In the genomic region with DNA sequence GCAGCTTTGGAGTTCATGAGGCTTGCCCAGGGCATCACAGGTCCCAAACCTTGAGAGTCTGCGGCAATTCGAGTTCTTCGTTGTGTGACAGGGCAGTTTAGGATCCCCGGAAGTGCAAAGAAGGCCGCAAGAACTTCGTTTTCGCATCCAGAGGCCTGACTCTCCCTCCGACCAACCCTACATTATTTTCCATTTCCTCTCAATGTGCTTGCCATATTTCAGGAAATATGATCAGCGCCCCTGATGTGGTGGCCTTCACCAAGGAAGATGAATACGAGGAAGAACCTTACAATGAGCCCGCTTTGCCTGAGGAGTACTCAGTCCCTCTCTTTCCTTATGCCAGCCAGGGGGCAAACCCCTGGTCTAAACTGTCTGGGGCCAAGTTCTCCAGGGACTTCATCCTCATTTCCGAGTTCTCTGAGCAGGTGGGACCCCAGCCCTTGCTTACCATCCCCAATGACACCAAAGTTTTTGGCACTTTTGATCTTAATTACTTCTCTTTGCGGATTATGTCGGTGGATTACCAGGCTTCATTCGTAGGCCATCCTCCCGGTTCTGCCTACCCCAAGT, we compare ENCODE assay signal across 8 mouse cellular contexts. TPM values are rescaled to one million over a fixed set of nuclear protein-coding genes. Genes with fewer than 3 reads are reported as not detected.
DNase-seq lines count a peak whose midpoint lies in the region; ATAC-seq and TF ChIP-seq lines count a peak whose summit lies in the region.

No protein-coding gene starts in this region.

- H3K9ac ChIP-seq in forebrain, embryonic 15.5 days (replicated peaks) = peak overlapping the region; percentile 83
- H3K9ac ChIP-seq in liver, embryonic 14.5 days (replicated peaks) = peak overlapping the region; percentile 78

- H3K36me3 ChIP-seq in forebrain, embryonic 15.5 days = peaks cover 7% of the 10 kb centered on the region; the same call in 1 of the 2 replicates
- no peaks in the 10 kb centered on the region; the same call in none of the 2 replicates for H3K36me3 ChIP-seq in liver, embryonic 14.5 days (replicated peaks; ENCODE audit: control insufficient read depth, insufficient read depth, low read depth)

- H3K27ac ChIP-seq in gastrocnemius, adult 2 months = peak overlapping the region; percentile 96
- H3K27ac ChIP-seq in forebrain, embryonic 15.5 days (replicated peaks) = peak overlapping the region; percentile 80
- peak overlapping the region; percentile 61 for H3K27ac ChIP-seq in liver, embryonic 14.5 days

- H3K9me3 ChIP-seq in forebrain, embryonic 15.5 days = no peaks in the 10 kb centered on the region
- H3K9me3 ChIP-seq in liver, embryonic 14.5 days (ENCODE audit: control insufficient read depth, low read length) = no peaks in the 10 kb centered on the region

- H3K4me1 ChIP-seq in forebrain, embryonic 15.5 days = peaks cover 74% of the 10 kb centered on the region
- peaks cover 29 to 54% of the 10 kb centered on the region in 2 experiments for H3K4me1 ChIP-seq in liver, embryonic 14.5 days (replicated peaks; ENCODE audit: control insufficient read depth in 2 of 2, insufficient read depth in 2 of 2, low read length in 1 of 2)

- no peak for TF ChIP-seq CTCF in gastrocnemius, adult 2 months (IDR thresholded peaks at IDR 0.05)
- no peak for TF ChIP-seq CTCF in liver, embryonic 14.5 days (IDR thresholded peaks at IDR 0.05; ENCODE audit: low read depth)

- TF ChIP-seq EP300 in liver, embryonic 14.5 days (IDR thresholded peaks at IDR 0.05; ENCODE audit: low read depth) = no peak

- DNase-seq in gastrocnemius, adult 2 months = no peak
- DNase-seq in gastrocnemius, postnatal 25 days = no peak
- peak; percentile 12 for DNase-seq in CD4-positive helper T cell, adult 2 months (ENCODE audit: low read depth, low spot score)
- no peak for DNase-seq in liver, embryonic 14.5 days (ENCODE audit: low read depth in 3 of 3, low spot score in 3 of 3)
- DNase-seq in embryo, embryonic 10 days (ENCODE audit: low spot score) = no peak
- no peak for DNase-seq in urinary bladder, adult 2 months (ENCODE audit: low spot score)
- DNase-seq in gastrocnemius, postnatal 4 days (ENCODE audit: low spot score in 2 of 2) = no peak

- intact Hi-C loops in gastrocnemius, adult 2 months (cut with DNase I) = loop anchor here (2.0 to 5.0 kb wide), 3 partner anchors 49 to 86 kb away; a partner anchor contains a TSS

- no peak for ATAC-seq in forebrain, embryonic 15.5 days (replicated peaks)
- no peak for ATAC-seq in liver, embryonic 14.5 days (ENCODE audit: insufficient read depth)

- WGBS in forebrain, embryonic 15.5 days = 28% methylated on average over 16 of the region's 16 CpGs
- WGBS in liver, embryonic 14.5 days (ENCODE audit: insufficient replicate concordance) = 22% methylated on average over 16 of the region's 16 CpGs

- no peaks in the 10 kb centered on the region for H3K27me3 ChIP-seq in forebrain, embryonic 15.5 days
- no peaks in the 10 kb centered on the region for H3K27me3 ChIP-seq in liver, embryonic 14.5 days (ENCODE audit: control insufficient read depth, insufficient read depth, low read length)

- peak overlapping the region; percentile 68 for H3K4me2 ChIP-seq in forebrain, embryonic 15.5 days (replicated peaks)
- H3K4me2 ChIP-seq in liver, embryonic 14.5 days (ENCODE audit: low read depth) = peak overlapping the region; percentile 76

- H3K4me3 ChIP-seq in gastrocnemius, adult 2 months = peak overlapping the region; percentile 90
- H3K4me3 ChIP-seq in forebrain, embryonic 15.5 days = peak overlapping the region; percentile 83
- H3K4me3 ChIP-seq in liver, embryonic 14.5 days (ENCODE audit: insufficient read depth in 1 of 2, low read depth in 2 of 2, low read length in 2 of 2) = peak overlapping the region; percentile 75 to 93

RNA-seq across cellular contexts. Expression of a gene that starts 0.6 kb away (rescaled TPM):
- 10 to 100 TPM; 19.8 to 20.1 TPM for total RNA-seq in gastrocnemius, adult 2 months (2021)
- total RNA-seq in gastrocnemius, postnatal 25 days (2021) = 10 to 100 TPM; 13.4 to 15.3 TPM
- 6.5 and 6.7 TPM in 2 replicates for polyA plus RNA-seq in forebrain, embryonic 15.5 days (2015; fragmentation: Nextera tagmentation; extraction: Ambion mirVana)
- polyA plus RNA-seq in liver, embryonic 14.5 days (2012; rRNA removed) = 3.3 and 4.2 TPM in 2 replicates
- 3.0 and 3.6 TPM in 2 replicates for polyA plus RNA-seq in liver, embryonic 14.5 days (2014; fragmentation: Nextera tagmentation; extraction: Ambion mirVana)
- 8.2 and 8.9 TPM in 2 replicates for polyA plus RNA-seq in urinary bladder, adult 2 months (2012; rRNA removed)
- total RNA-seq in gastrocnemius, postnatal 4 days (2021) = 10 to 100 TPM; 15.9 to 18.0 TPM

RNA-seq across cellular contexts. Expression of a gene that starts 0.7 kb away (rescaled TPM):
- total RNA-seq in gastrocnemius, adult 2 months (2021) = 1 to 10 TPM; 4.5 to 4.7 TPM
- total RNA-seq in gastrocnemius, postnatal 25 days (2021) = 1 to 10 TPM; 3.2 to 3.3 TPM
- polyA plus RNA-seq in forebrain, embryonic 15.5 days (2015; fragmentation: Nextera tagmentation; extraction: Ambion mirVana) = 10.0 and 11.5 TPM in 2 replicates
- 3.7 and 4.4 TPM in 2 replicates for polyA plus RNA-seq in liver, embryonic 14.5 days (2012; rRNA removed)
- polyA plus RNA-seq in liver, embryonic 14.5 days (2014; fragmentation: Nextera tagmentation; extraction: Ambion mirVana) = 5.0 and 5.6 TPM in 2 replicates
- polyA plus RNA-seq in urinary bladder, adult 2 months (2012; rRNA removed) = 7.3 and 7.9 TPM in 2 replicates
- 10 to 100 TPM in 1 of 2 experiments, 1 to 10 TPM in 1; 9.4 to 10.6 TPM for total RNA-seq in gastrocnemius, postnatal 4 days (2021)

RNA-seq across cellular contexts. Expression of a gene that starts 33.6 kb away (rescaled TPM):
- total RNA-seq in gastrocnemius, adult 2 months (2021) = 10 to 100 TPM in 1 of 2 experiments, 1 to 10 TPM in 1; 8.3 to 10.0 TPM
- 10 to 100 TPM in 1 of 2 experiments, 1 to 10 TPM in 1; 9.1 to 12.2 TPM for total RNA-seq in gastrocnemius, postnatal 25 days (2021)
- 19.2 and 19.8 TPM in 2 replicates for polyA plus RNA-seq in forebrain, embryonic 15.5 days (2015; fragmentation: Nextera tagmentation; extraction: Ambion mirVana)
- polyA plus RNA-seq in liver, embryonic 14.5 days (2012; rRNA removed) = 22.7 and 26.9 TPM in 2 replicates
- 34.2 and 41.8 TPM in 2 replicates for polyA plus RNA-seq in liver, embryonic 14.5 days (2014; fragmentation: Nextera tagmentation; extraction: Ambion mirVana)
- polyA plus RNA-seq in urinary bladder, adult 2 months (2012; rRNA removed) = 11.6 and 14.1 TPM in 2 replicates
- 10 to 100 TPM; 29.0 to 34.1 TPM for total RNA-seq in gastrocnemius, postnatal 4 days (2021)

RNA-seq across cellular contexts. Expression of a gene that starts 49.7 kb away (rescaled TPM):
- total RNA-seq in gastrocnemius, adult 2 months (2021) = 10 to 100 TPM; 61.9 to 91.0 TPM
- total RNA-seq in gastrocnemius, postnatal 25 days (2021) = 10 to 100 TPM; 73.9 to 91.2 TPM
- 21.8 and 25.2 TPM in 2 replicates for polyA plus RNA-seq in forebrain, embryonic 15.5 days (2015; fragmentation: Nextera tagmentation; extraction: Ambion mirVana)
- polyA plus RNA-seq in liver, embryonic 14.5 days (2012; rRNA removed) = 1.8 and 2.0 TPM in 2 replicates
- polyA plus RNA-seq in liver, embryonic 14.5 days (2014; fragmentation: Nextera tagmentation; extraction: Ambion mirVana) = 1.8 and 2.5 TPM in 2 replicates
- 15.9 and 18.0 TPM in 2 replicates for polyA plus RNA-seq in urinary bladder, adult 2 months (2012; rRNA removed)
- total RNA-seq in gastrocnemius, postnatal 4 days (2021) = 10 to 100 TPM; 70.6 to 76.5 TPM

RNA-seq across cellular contexts. Expression of a gene that starts 50.8 kb away (rescaled TPM):
- 100 to 1,000 TPM in 1 of 2 experiments, 10 to 100 TPM in 1; 96.1 to 103 TPM for total RNA-seq in gastrocnemius, adult 2 months (2021)
- 10 to 100 TPM; 85.4 to 97.7 TPM for total RNA-seq in gastrocnemius, postnatal 25 days (2021)
- polyA plus RNA-seq in forebrain, embryonic 15.5 days (2015; fragmentation: Nextera tagmentation; extraction: Ambion mirVana) = 72.5 and 73.0 TPM in 2 replicates
- polyA plus RNA-seq in liver, embryonic 14.5 days (2012; rRNA removed) = 19.4 and 35.3 TPM in 2 replicates
- 22.5 and 25.7 TPM in 2 replicates for polyA plus RNA-seq in liver, embryonic 14.5 days (2014; fragmentation: Nextera tagmentation; extraction: Ambion mirVana)
- 175 and 179 TPM in 2 replicates for polyA plus RNA-seq in urinary bladder, adult 2 months (2012; rRNA removed)
- 100 to 1,000 TPM; 104 to 113 TPM for total RNA-seq in gastrocnemius, postnatal 4 days (2021)
